Mouse (Mus musculus) ES-E14 (cell line): Measurements from ENCODE around the gene Nipsnap1. TPM values are rescaled to one million over a fixed set of nuclear protein-coding genes. Genes with fewer than 3 reads are reported as not detected.

Experiments used
- DNase-seq: peaks from one replicate; pipeline ENCODE4 v3.0.0-alpha.2; 2013; ENCODE audit warnings: low read depth, low spot score
- H3K27ac ChIP-seq: 2 replicates; pipeline ENCODE4 v1.5.1; 2012; ENCODE audit warnings: low read depth, mild to moderate bottlenecking, low read length, moderate library complexity, mixed read lengths; ENCODE audit not compliant: poor library complexity, insufficient read depth, severe bottlenecking
- H3K36me3 ChIP-seq: 2 replicates; pipeline ENCODE4 v1.6.1; 2012; ENCODE audit warnings: mild to moderate bottlenecking, low read length, moderate library complexity, mixed read lengths; ENCODE audit not compliant: control insufficient read depth, poor library complexity, insufficient read depth, severe bottlenecking
- H3K4me1 ChIP-seq, 2 experiments: fragments of 150-350 bp in 1 of 2; sonication (generic) in 1 of 2; 2 replicates each; pipeline ENCODE4 v1.6.1; 2012; ENCODE audit warnings: low read length in 2 of 2, mild to moderate bottlenecking in 1 of 2, mixed read lengths in 1 of 2; ENCODE audit not compliant: control insufficient read depth in 2 of 2, insufficient read depth in 2 of 2, poor library complexity in 1 of 2
- H3K4me3 ChIP-seq, 2 experiments: fragments of 150-350 bp in 1 of 2; sonication (generic) in 1 of 2; 2 replicates each; pipeline ENCODE4 v1.5.1; 2012; ENCODE audit warnings: low read length in 2 of 2, low read depth in 1 of 2, mild to moderate bottlenecking in 1 of 2, mixed read lengths in 1 of 2; ENCODE audit not compliant: insufficient read depth in 1 of 2, poor library complexity in 1 of 2, severe bottlenecking in 1 of 2
- H3K9ac ChIP-seq: 2 replicates; pipeline ENCODE4 v1.6.1; 2012; ENCODE audit warnings: low read depth, mild to moderate bottlenecking, low read length, mixed read lengths; ENCODE audit not compliant: poor library complexity, insufficient read depth, severe bottlenecking
- H3K9me3 ChIP-seq: fragments of 150-350 bp; sonication (generic); 2 replicates; pipeline ENCODE4 v1.6.1; 2012; ENCODE audit warnings: low read depth, mild to moderate bottlenecking, low read length; ENCODE audit not compliant: control insufficient read depth, insufficient read depth
- CHD2 ChIP-seq: IDR thresholded peaks from 2 replicates; pipeline ENCODE4 v1.6.1; 2014; ENCODE audit warnings: mild to moderate bottlenecking, low read depth, low read length, inconsistent platforms
- HCFC1 ChIP-seq: IDR thresholded peaks from 2 replicates; pipeline ENCODE4 v1.6.1; 2012; ENCODE audit warnings: low read length, inconsistent platforms, borderline replicate concordance; ENCODE audit not compliant: insufficient read depth
- MAFK ChIP-seq: IDR thresholded peaks from 2 replicates; pipeline ENCODE4 v1.6.1; 2014; ENCODE audit warnings: mild to moderate bottlenecking, low read depth, low read length, inconsistent platforms; ENCODE audit not compliant: insufficient read depth
- ZC3H11A ChIP-seq: IDR thresholded peaks from 2 replicates; pipeline ENCODE4 v1.6.1; 2012; ENCODE audit warnings: low read depth, mild to moderate bottlenecking, inconsistent platforms, low read length, borderline replicate concordance
- ZNF384 ChIP-seq: IDR thresholded peaks from 2 replicates; pipeline ENCODE4 v1.6.1; 2012; ENCODE audit warnings: low read depth, low read length, inconsistent platforms
- in situ Hi-C, 2 experiments: fragments of 600-800 bp; cut with MboI; formaldehyde crosslinking; loops; one replicate each; pipeline ENCODE4 v1.15.1; 2025; ENCODE audit warnings: low sequenced_read_pairs in 2 of 2, inconsistent platforms in 1 of 2; ENCODE audit not compliant: unreplicated experiment in 2 of 2
- total RNA-seq: library from RNA; depleted of rRNA; stranded (reverse); fragments of 300-350 nt; gene quantifications from 2 replicates; pipeline ENCODE4 v1.2.3, GENCODE M21; 2012; rRNA removed

Nipsnap1 gene
- total RNA-seq, 1 experiment = 57.7 TPM

- no peak for TF ChIP-seq ZNF384
- TF ChIP-seq ZC3H11A = no peak
- no peak for TF ChIP-seq CHD2
- no peak for TF ChIP-seq HCFC1
- TF ChIP-seq MAFK = no peak
- H3K9me3 ChIP-seq = no peaks in the 10 kb centered on the region
- in situ Hi-C loops = no loop called here
- H3K9ac ChIP-seq = no peak overlapping the region
- DNase-seq = no peak
- H3K4me1 ChIP-seq = no peaks in the 10 kb centered on the region
- peaks cover 62% of the 10 kb centered on the region for H3K36me3 ChIP-seq
- H3K27ac ChIP-seq = no peak overlapping the region
- no peak overlapping the region for H3K4me3 ChIP-seq
These were observed 48.0 kb downstream of the Nipsnap1 start for GRCm38 (mm10) chr11:4921751-4922150.

GRCm38 (mm10) chr11:4927224-4927623 lies 53.5 kb downstream of the Nipsnap1 start:
- Histone ChIP-seq H3K27ac (no peak overlapping the region), H3K4me3 (no peak overlapping the region), H3K9me3 (no peaks in the 10 kb centered on the region), H3K36me3 (peaks cover 37% of the 10 kb centered on the region), H3K9ac (no peak overlapping the region), H3K4me1 (peaks cover 0 to 2% of the 10 kb centered on the region in 2 experiments; a peak in 1 of 4 replicates)
- TF ChIP-seq CHD2 (no peak), ZC3H11A (no peak), ZNF384 (no peak), HCFC1 (no peak), MAFK (no peak)
- no peak for DNase-seq
- in situ Hi-C loops = no loop called here

- no peak for DNase-seq
- peaks cover 2 to 3% of the 10 kb centered on the region in 2 experiments; a peak in 2 of 4 replicates for H3K4me1 ChIP-seq
- no peak overlapping the region for H3K27ac ChIP-seq
- TF ChIP-seq MAFK = peak; percentile 56; the same call in 1 of the 2 replicates
- TF ChIP-seq CHD2 = no peak
- in situ Hi-C loops = no loop called here
- peaks cover 11% of the 10 kb centered on the region for H3K36me3 ChIP-seq
- H3K9me3 ChIP-seq = no peaks in the 10 kb centered on the region
- no peak overlapping the region for H3K9ac ChIP-seq
- no peak overlapping the region for H3K4me3 ChIP-seq
These were observed 57.4 kb downstream of the Nipsnap1 start for GRCm38 (mm10) chr11:4931009-4931601.

- Histone ChIP-seq H3K9me3 (no peaks in the 10 kb centered on the region), H3K36me3 (peaks cover 11% of the 10 kb centered on the region), H3K9ac (no peak overlapping the region), H3K4me1 (peaks cover 1 to 5% of the 10 kb centered on the region in 2 experiments; a peak in 2 of 4 replicates), H3K4me3 (no peak overlapping the region), H3K27ac (no peak overlapping the region)
- TF ChIP-seq ZNF384 = no peak
- TF ChIP-seq CHD2 = no peak
- TF ChIP-seq MAFK = no peak
- no peak for TF ChIP-seq ZC3H11A
- TF ChIP-seq HCFC1 = no peak
- in situ Hi-C loops = no loop called here
- DNase-seq = no peak
These were observed 62.5 kb downstream of the Nipsnap1 start for GRCm38 (mm10) chr11:4936243-4936642.

Other genes with a start within 250 kb of the Nipsnap1 start
- 18.9 and 23.8 TPM in 2 replicates for gene Ascc2, start 236.2 kb upstream of the Nipsnap1 start, total RNA-seq
- gene Uqcr10, start 169.6 kb upstream of the Nipsnap1 start, total RNA-seq = 963 and 1,094 TPM in 2 replicates
- 22.4 and 32.3 TPM in 2 replicates for gene Zmat5, start 169.3 kb upstream of the Nipsnap1 start, total RNA-seq
- 1.9 and 4.5 TPM in 2 replicates for gene Cabp7, start 127.2 kb upstream of the Nipsnap1 start, total RNA-seq
- gene Nf2, start 24.4 kb upstream of the Nipsnap1 start, total RNA-seq = 53.8 and 65.6 TPM in 2 replicates
- gene Thoc5, start 21.4 kb downstream of the Nipsnap1 start, total RNA-seq = 46.4 and 47.5 TPM in 2 replicates
- 13.9 and 17.7 TPM in 2 replicates for gene Nefh, start 74.1 kb downstream of the Nipsnap1 start, total RNA-seq
- 37.2 and 42.4 TPM in 2 replicates for gene Ap1b1, start 112.9 kb downstream of the Nipsnap1 start, total RNA-seq
- gene Rasl10a, start 184.2 kb downstream of the Nipsnap1 start, total RNA-seq = 1.5 TPM in 2 replicates
- gene Gas2l1, start 191.4 kb downstream of the Nipsnap1 start, total RNA-seq = 32.7 and 40.9 TPM in 2 replicates
- gene Rhbdd3, start 225.0 kb downstream of the Nipsnap1 start, total RNA-seq = 33.9 and 40.5 TPM in 2 replicates
- gene Ewsr1, start 225.3 kb downstream of the Nipsnap1 start, total RNA-seq = 396 and 421 TPM in 2 replicates